Mouse (Mus musculus) liver, embryonic 11.5 days (tissue): ENCODE measurements around the gene Gm10643. TPM values are rescaled to one million over a fixed set of nuclear protein-coding genes. Genes with fewer than 3 reads are reported as not detected.

Experiments used
- ATAC-seq: fragments of 200-750 bp; cut with Nextera tagmentation; replicated peaks from 2 replicates; pipeline ENCODE4 v1.8.0; 2017; ENCODE audit warnings: moderate number of reproducible peaks, mild to moderate bottlenecking, moderate TSS enrichment, moderate library complexity; ENCODE audit not compliant: low FRiP score
- DNase-seq: peaks from one replicate; pipeline ENCODE4 v3.0.0-alpha.2; 2017; ENCODE audit warnings: low spot score
- H3K27ac ChIP-seq: fragments of 300-500 bp; sonication (generic); 2 replicates; pipeline ENCODE4 v1.5.1; 2014; ENCODE audit warnings: mild to moderate bottlenecking, low read depth, low read length, control low read depth
- H3K27me3 ChIP-seq: fragments of 300-500 bp; sonication (generic); replicated peaks from 2 replicates; pipeline ENCODE4 v1.6.1; 2014; ENCODE audit warnings: low read length, mixed read lengths; ENCODE audit not compliant: control insufficient read depth, insufficient read depth
- H3K36me3 ChIP-seq: fragments of 300-500 bp; sonication (generic); 2 replicates; pipeline ENCODE4 v1.6.1; 2014; ENCODE audit warnings: mild to moderate bottlenecking, low read length, moderate library complexity, mixed read lengths; ENCODE audit not compliant: control insufficient read depth, insufficient read depth
- H3K4me1 ChIP-seq: fragments of 300-500 bp; sonication (generic); replicated peaks from 2 replicates; pipeline ENCODE4 v1.6.1; 2014; ENCODE audit warnings: low read length, mixed read lengths; ENCODE audit not compliant: control insufficient read depth, insufficient read depth
- H3K4me2 ChIP-seq: fragments of 300-500 bp; sonication (generic); 2 replicates; pipeline ENCODE4 v1.6.1; 2014; ENCODE audit warnings: mild to moderate bottlenecking, control low read depth, moderate library complexity
- H3K4me3 ChIP-seq: fragments of 300-500 bp; sonication (generic); 2 replicates; pipeline ENCODE4 v1.5.1; 2014; ENCODE audit warnings: low read depth, low read length, control low read depth
- H3K9ac ChIP-seq: fragments of 300-500 bp; sonication (generic); 2 replicates; pipeline ENCODE4 v1.6.1; 2014; ENCODE audit warnings: low read depth, low read length, control low read depth
- H3K9me3 ChIP-seq: fragments of 300-500 bp; sonication (generic); 2 replicates; pipeline ENCODE4 v1.6.1; 2016; ENCODE audit warnings: low read length, inconsistent platforms, mixed read lengths; ENCODE audit not compliant: control insufficient read depth
- WGBS: fragments of 180-500 bp; shearing (Covaris S2); extraction: QIAGEN DNeasy Blood & Tissue Kit; methylation state at CpG from one replicate; pipeline ENCODE4 v1.1.7; 2014; 5-methylcytosine and 5-hydroxymethylcytosine counted together
- polyA plus RNA-seq: library from polyadenylated mRNA; unstranded; fragments of >200 nt; fragmentation: Nextera tagmentation; extraction: Ambion mirVana; gene quantifications from 2 replicates; pipeline ENCODE4 v1.2.1, GENCODE M21; 2014

Gm10643 gene
- polyA plus RNA-seq, 1 experiment from 2014 or later: 0.86 TPM

DNA sequence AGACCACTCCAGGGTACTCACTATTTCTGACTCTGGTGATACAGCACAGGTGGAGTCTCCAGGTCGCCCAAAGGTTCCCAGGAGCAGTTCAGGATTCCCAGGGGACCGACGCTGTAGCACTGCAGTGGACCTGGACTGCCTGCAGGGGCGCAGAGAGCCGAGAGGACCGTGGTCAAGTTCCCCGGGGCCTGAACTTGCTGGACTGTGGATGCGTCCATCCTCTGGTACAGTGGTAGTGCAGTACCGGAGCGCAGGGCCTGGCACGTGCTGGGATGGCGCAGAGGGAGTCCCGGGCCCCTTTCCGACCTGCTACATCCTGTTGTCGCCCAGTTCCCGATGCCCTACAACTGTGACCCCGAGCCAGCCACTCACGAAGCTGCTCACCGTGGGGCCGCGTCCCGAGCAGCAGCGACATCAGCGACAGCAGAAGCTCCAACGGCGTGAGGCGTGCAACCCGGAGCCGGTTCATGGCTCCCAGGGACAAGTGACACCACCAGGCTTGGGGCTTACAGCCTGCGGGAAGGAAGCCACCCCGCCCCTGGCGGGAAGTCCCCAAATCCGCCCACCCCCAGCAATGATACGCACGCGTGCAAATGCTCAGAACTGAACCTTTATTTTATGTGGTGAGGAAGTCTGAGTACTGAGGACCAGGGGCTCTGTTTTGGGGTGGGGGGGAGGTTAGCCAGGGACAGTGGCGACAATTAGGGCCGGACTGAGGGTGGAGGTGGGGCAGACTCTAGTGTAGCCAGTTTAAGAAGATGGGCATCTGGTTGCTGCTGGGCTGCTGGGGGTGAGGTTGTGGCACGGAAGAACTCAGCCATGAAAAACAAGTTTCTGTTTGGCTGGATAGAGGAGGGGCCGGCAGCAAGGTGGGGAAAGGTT, 22.6 kb downstream of the Gm10643 start, which contains the start of gene Il27ra:
Gene Il27ra, minus strand, starts transcription at position 524 of the 882 bp plus-strand sequence.
- Histone ChIP-seq H3K27ac (no peak within 1 kb of the TSS), H3K36me3 (no peaks in the 10 kb centered on the region), H3K9ac (no peak within 1 kb of the TSS), H3K27me3 (peaks cover 50% of the 10 kb centered on the region), H3K4me2 (peak within 1 kb of the TSS; percentile 69), H3K4me3 (peak within 1 kb of the TSS; percentile 47), H3K4me1 (no peaks in the 10 kb centered on the region; the same call in 1 of the 2 replicates), H3K9me3 (no peaks in the 10 kb centered on the region)
- ATAC-seq (peak; percentile 60), DNase-seq (no peak)
- WGBS: 4% methylated on average over 40 of the region's 40 CpGs

DNA sequence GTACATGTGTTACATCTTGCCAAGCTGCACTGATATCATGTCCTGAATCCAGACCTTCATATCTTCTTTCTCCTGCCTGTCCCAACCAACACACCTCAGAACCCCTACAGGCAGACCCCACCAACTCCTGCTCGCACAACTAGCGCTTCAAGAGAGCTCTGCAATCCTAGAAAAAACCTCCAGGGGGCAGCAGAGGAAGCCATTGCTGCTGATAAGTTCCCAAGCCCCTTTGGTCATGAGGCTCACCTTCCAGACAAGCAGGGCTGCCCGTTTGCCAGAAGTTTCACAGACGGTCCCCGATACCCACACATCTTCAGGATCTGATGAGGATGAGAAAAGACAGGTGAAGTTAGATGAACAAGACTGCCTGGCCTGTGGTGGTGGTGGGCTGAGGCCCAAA, 25.9 kb downstream of the Gm10643 start:
- Histone ChIP-seq H3K4me2 (no peak overlapping the region), H3K4me3 (no peak overlapping the region), H3K4me1 (no peaks in the 10 kb centered on the region), H3K9ac (no peak overlapping the region), H3K36me3 (no peaks in the 10 kb centered on the region), H3K9me3 (no peaks in the 10 kb centered on the region), H3K27me3 (peaks cover 36% of the 10 kb centered on the region), H3K27ac (no peak overlapping the region)
- ATAC-seq (peak; percentile 36; the same call in 1 of the 2 replicates), DNase-seq (peak; percentile 70)
- WGBS: 12% methylated on average over 5 of the region's 5 CpGs

DNA sequence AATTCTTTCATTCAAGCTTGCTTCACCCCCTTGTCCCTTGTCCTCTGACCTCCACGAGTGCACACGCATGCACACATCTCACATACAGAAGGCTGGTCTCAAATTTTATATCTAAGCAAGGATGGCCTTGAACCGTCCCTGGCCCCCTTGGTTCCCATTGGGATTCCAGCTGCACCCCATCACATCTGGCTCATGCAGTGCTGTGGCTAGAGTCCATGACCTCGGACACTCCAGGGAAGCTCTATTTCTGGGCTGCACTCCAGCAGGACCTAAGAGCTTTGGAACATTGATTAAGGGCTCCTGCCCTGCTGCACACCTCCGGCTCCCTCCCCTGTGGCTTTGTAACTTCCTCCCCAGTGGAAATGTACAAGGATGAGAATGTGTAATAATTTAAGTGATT, 26.9 kb downstream of the Gm10643 start:
- ATAC-seq: no peak
- Histone ChIP-seq H3K27me3 (peaks cover 25% of the 10 kb centered on the region), H3K27ac (no peak overlapping the region), H3K36me3 (no peaks in the 10 kb centered on the region), H3K4me1 (no peaks in the 10 kb centered on the region), H3K4me3 (no peak overlapping the region), H3K9me3 (no peaks in the 10 kb centered on the region), H3K4me2 (no peak overlapping the region), H3K9ac (no peak overlapping the region)
- DNase-seq: no peak
- 72% methylated on average over 5 of the region's 5 CpGs for WGBS

DNA sequence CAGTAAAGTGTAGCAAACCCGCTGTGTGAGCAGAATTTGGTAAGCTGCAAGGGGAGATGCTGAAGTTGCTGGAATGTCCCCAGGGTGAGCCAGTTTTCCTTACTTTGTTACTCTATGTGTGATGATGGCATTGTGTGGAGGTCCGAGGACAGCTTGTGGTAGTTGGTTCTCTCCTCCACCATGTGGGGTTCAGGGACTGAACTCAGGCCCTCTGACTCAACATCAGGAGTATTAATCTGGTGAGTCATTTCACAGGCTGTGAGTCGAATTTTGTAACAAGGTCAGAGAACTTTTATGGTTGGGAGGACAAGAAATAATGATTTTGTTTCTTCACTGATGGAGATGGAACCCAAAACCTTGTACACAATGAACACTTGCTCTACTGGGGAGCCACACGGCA, 32.2 kb downstream of the Gm10643 start:
- no peak overlapping the region for H3K27ac ChIP-seq
- no peak for DNase-seq
- H3K9ac ChIP-seq: no peak overlapping the region
- H3K4me3 ChIP-seq: no peak overlapping the region
- H3K4me2 ChIP-seq: no peak overlapping the region
- WGBS: 67% methylated on average over 4 of the region's 4 CpGs
- no peaks in the 10 kb centered on the region for H3K9me3 ChIP-seq
- no peaks in the 10 kb centered on the region for H3K36me3 ChIP-seq
- peaks cover 6% of the 10 kb centered on the region for H3K27me3 ChIP-seq
- H3K4me1 ChIP-seq: no peaks in the 10 kb centered on the region
- ATAC-seq: no peak

DNA sequence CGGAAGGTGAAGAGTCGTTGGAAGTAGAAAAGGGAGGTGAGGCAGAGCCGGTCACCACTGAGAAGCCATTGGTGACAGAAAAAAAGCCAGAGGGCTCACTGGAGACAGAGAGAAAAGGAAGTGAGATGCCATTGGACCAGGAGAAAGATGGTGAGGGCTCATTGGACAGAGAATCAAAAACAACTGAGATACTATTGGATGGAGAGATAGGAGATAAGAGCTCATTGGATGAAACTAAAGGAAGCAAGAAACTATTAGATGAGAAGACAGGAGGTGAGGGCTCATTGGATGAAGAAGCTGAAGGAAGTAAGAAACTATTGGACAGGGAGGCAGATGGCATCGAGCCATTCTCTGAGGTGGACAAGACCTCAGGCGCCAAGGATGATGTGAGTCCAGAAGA, 35.7 kb downstream of the Gm10643 start:
- Histone ChIP-seq H3K27me3 (peaks cover 35% of the 10 kb centered on the region), H3K27ac (no peak overlapping the region)
- no peak for DNase-seq

DNA sequence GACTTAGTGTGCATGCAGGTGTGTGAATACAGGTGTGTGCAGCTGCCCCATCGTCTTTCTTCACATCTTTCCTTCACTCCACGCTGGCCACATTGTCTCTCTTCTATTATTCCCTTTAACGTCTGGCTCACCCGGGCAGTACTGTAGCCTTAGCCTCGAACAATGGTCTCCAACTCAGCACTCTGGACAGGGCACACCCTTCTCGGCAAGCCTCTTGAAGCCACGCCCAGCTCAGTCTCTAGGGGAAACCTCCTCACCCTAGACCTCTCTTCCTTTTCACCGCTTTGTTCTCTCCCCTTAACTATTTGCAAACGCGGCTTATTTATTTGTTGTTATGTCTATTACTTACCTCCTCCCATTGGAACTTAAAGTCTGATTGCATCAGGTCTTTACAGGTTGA, 37.5 kb downstream of the Gm10643 start:
- Histone ChIP-seq H3K9me3 (no peaks in the 10 kb centered on the region), H3K36me3 (no peaks in the 10 kb centered on the region), H3K9ac (no peak overlapping the region), H3K4me1 (peaks cover 14% of the 10 kb centered on the region; the same call in 1 of the 2 replicates), H3K27me3 (peaks cover 38% of the 10 kb centered on the region), H3K4me3 (no peak overlapping the region), H3K4me2 (no peak overlapping the region), H3K27ac (no peak overlapping the region)
- WGBS: 8% methylated on average over 10 of the region's 10 CpGs
- DNase-seq (no peak), ATAC-seq (no peak)

More for the DNA sequence above, 35.7 kb downstream of the Gm10643 start:
- H3K9me3 ChIP-seq: no peaks in the 10 kb centered on the region
- WGBS: 82% methylated on average over 5 of the region's 5 CpGs
- H3K36me3 ChIP-seq: no peaks in the 10 kb centered on the region
- no peak for ATAC-seq
- no peak overlapping the region for H3K4me2 ChIP-seq
- no peak overlapping the region for H3K4me3 ChIP-seq
- peaks cover 7% of the 10 kb centered on the region; the same call in 1 of the 2 replicates for H3K4me1 ChIP-seq
- no peak overlapping the region for H3K9ac ChIP-seq

DNA sequence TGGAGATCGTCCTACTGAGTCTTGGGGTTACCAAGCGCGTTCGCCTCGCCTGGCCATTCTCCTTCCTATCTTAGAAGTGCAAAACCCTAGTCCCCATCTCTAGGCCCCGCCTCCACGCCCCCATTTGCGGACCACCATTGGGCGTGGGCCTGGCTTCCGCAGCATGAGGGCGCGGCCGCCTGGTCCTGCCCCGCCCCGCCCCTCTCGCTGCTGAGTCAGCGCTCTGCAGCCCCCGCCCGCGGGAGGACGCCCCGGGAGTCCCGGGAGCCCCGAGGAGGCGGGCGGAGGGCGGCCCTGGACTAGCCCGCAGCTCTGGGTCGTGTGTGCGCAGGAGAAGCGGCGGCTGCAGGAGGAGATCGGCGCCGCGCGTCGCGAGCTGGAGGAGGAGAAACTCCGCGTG, 39.1 kb downstream of the Gm10643 start:
- H3K27me3 ChIP-seq: peaks cover 50% of the 10 kb centered on the region
- ATAC-seq: peak; percentile 68
- no peak overlapping the region for H3K27ac ChIP-seq
- H3K4me3 ChIP-seq: peak overlapping the region; percentile 49
- WGBS: 1% methylated on average over 41 of the region's 41 CpGs
- no peak for DNase-seq
- H3K4me2 ChIP-seq: peak overlapping the region; percentile 75
- no peak overlapping the region for H3K9ac ChIP-seq
- no peaks in the 10 kb centered on the region for H3K9me3 ChIP-seq
- H3K36me3 ChIP-seq: no peaks in the 10 kb centered on the region
- H3K4me1 ChIP-seq: peaks cover 19% of the 10 kb centered on the region

DNA sequence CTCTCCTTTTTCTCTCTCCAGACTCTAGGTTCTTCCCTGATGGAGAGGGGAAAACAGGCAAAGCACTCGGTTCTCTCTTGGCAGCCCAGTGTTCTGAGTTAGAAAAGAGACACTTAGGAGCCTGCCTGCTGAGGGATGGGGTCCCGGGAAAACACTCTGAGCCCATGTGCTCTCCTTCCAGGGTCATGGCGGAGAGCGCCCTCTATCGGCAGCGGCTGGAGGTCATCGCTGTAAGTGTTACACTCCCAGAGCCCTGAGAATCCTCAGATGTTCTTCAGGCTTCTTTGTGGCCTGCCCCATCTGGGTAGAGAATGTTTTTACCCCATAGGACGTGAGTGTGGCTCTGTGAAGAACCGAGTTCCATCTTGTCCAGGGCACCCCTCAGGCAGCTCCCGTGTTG, 40.8 kb downstream of the Gm10643 start:
- Histone ChIP-seq H3K36me3 (no peaks in the 10 kb centered on the region), H3K27ac (no peak overlapping the region), H3K4me1 (peaks cover 19% of the 10 kb centered on the region), H3K9me3 (no peaks in the 10 kb centered on the region), H3K4me3 (no peak overlapping the region), H3K27me3 (peaks cover 58% of the 10 kb centered on the region), H3K4me2 (no peak overlapping the region), H3K9ac (no peak overlapping the region)
- DNase-seq: no peak
- WGBS: 15% methylated on average over 10 of the region's 10 CpGs
- ATAC-seq: no peak

DNA sequence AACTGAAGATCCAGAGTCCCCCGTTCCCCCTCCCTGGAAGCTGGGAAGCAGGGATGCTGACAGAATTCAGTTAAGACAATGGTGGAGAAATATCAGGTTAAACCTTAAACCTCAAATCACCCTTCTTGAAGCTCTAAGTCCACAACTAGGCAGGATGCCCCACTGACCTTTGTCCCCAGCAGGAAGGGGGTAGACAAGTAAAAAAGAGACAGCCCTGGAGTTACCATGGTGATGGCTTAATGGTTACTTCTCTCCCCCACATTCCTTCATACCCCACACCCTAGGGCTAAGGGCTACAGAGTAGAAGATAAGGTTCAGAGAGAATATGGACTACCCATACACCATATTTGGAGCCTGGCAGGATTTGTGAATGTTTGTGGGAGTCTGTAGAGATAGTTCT, 41.3 kb downstream of the Gm10643 start:
- H3K9me3 ChIP-seq: no peaks in the 10 kb centered on the region
- WGBS: 70% methylated on average over 1 of the region's 1 CpGs
- H3K4me2 ChIP-seq: no peak overlapping the region
- H3K27me3 ChIP-seq: peaks cover 58% of the 10 kb centered on the region
- H3K4me1 ChIP-seq: peaks cover 19% of the 10 kb centered on the region
- H3K9ac ChIP-seq: no peak overlapping the region
- H3K36me3 ChIP-seq: no peaks in the 10 kb centered on the region
- no peak for DNase-seq
- ATAC-seq: no peak
- no peak overlapping the region for H3K4me3 ChIP-seq
- no peak overlapping the region for H3K27ac ChIP-seq
